Mouse (Mus musculus) left cerebral cortex, adult 18-20 months (tissue): Measurements from ENCODE around the gene Aldh8a1. TPM values are rescaled to one million over a fixed set of nuclear protein-coding genes. Genes with fewer than 3 reads are reported as not detected.

Source experiments
- DNase-seq, 2 experiments: peaks; one replicate each; pipeline ENCODE4 v3.0.0; 2021 to 2022; ENCODE audit warnings: low spot score in 2 of 2, mixed read lengths in 1 of 2
- total RNA-seq, 2 experiments: library from RNA; stranded (reverse); gene quantifications; 2 replicates each; pipeline ENCODE4 v1.2.3; 2021

The Aldh8a1 gene
- total RNA-seq, 2 experiments from 2014 or later, result 0.16 TPM; not detected in 1

DNA sequence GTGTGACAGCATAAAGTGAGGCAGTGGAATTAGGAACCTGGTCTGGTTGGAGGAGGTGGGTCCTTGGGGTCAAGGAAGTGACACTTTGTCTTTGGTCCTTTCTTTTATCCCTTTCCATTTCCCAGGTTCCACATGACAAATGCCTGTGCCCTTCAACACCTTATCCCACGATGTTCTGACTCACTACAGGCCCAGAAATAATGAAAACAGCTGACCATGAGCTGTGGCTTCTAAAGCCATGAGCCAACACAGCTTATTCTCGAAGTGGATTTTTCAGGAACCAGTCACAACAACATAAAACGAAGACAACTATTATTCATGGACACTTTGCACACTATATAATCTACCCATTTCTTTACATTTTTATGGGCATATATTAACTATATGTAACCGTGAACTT lies 37.9 kb downstream of the Aldh8a1 start:
- DNase-seq, result no peak

DNA sequence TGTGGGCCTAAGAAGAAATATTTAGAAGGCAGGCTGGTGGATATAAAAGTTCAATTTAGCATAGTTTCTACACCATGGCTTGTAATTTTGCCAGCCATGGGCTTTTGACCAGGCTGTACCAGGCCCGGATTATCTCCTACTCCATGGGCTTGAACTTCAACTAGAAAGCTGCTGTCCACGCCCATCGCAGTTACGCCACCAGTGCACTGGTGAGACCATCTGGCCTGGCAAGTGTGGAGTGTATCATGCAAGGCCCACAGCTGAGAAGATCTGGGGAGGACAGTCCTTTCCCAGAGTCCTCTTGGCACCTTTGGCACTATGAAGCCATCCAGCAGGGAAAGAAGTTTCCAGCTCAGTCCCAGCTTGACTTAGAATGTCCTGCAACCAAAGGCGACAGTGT lies 39.1 kb downstream of the Aldh8a1 start:
- no peak for DNase-seq

GRCm38 (mm10) chr10:21419188-21419587 lies 42.1 kb downstream of the Aldh8a1 start:
- DNase-seq, result no peak

DNA sequence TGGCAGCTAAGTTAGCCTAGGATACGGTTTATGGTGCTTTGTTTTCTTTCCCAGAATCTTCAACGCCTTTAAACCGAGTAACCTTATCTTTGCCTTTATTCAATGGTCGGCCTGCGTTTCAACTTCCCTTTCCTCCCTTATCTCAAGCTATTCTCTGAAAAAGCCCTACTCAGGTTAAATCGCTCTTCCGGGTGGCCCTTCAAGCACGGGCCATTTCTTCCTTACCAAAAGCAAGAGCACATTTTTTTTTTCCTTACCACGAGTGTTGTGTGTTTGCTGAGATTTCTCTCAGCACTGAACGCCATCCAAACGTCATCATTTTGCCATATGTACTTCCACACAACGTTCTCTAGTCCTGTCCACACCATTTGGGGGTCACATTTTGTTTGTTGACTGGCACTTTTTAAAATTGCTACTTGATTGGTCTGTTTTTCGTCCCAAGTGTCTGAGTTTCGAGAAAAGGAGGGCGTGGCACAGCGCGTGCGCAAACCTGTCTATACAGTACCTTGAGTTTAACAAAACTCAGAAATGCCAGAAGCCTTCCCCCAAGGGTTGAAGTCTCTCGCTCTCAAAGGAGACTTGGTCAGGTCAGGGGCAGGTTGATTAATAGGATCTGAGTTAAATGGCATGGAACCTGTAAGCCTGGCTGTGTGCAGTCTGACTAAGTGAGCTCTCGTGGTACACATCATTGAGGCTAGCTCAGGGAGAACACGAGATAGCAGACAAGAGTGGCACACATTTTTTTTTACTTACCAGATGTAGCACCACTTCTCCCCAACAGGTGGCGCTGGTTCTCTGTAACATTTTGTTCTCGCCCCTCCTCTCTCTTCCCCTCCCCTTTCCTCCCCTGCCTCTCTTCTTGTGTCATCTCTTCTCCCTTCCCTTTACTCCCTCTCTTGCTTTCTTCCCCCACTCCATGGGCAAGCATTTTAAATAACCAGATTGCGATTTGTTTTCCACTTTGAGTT lies 43.6 kb downstream of the Aldh8a1 start:
- peak; percentile 70 to 71 for DNase-seq

- no peak for DNase-seq
These were observed 49.4 kb downstream of the Aldh8a1 start for GRCm38 (mm10) chr10:21426515-21426914.

DNA sequence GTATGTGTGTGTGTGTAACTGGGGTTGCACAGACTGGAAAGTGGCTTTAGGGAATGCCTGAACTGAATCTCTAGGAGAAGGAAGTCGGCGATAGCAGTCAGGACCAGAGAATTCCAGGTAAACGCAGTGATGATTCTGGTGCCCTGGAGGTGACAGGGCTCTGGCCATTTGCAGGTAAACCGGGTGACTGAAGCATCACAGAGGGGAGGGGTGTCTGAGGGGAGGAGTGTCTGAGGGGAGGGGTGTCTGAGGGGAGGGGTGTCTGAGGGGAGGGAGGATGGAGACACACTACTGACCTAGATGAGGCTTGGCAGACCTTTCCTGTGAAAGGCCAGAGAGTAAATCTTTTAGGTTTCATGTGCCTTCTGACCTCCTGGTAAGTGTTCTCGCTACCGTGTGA lies 50.9 kb downstream of the Aldh8a1 start:
- DNase-seq, result no peak

DNA sequence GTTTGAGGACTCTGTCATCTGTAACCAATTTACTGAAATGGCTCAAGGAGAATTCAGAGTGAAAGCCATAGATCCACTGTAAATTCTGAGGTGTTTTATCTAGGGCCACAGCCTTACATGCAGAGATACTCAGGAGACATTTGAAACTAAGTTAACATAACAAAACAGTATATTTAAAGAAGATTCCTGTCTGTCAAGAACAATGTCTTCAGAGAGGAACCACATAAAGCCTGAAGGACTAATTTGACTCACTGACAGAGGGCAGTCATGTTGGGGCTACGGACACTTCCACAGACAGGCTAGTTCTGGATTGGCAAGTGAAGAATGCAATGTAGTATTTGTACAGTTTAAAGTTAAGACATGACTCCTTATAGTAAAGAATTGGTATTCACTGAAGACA lies 62.2 kb downstream of the Aldh8a1 start:
- DNase-seq, result no peak

GRCm38 (mm10) chr10:21441020-21441419 lies 63.9 kb downstream of the Aldh8a1 start:
- DNase-seq, result no peak

GRCm38 (mm10) chr10:21441690-21442089 lies 64.6 kb downstream of the Aldh8a1 start:
- no peak for DNase-seq

DNA sequence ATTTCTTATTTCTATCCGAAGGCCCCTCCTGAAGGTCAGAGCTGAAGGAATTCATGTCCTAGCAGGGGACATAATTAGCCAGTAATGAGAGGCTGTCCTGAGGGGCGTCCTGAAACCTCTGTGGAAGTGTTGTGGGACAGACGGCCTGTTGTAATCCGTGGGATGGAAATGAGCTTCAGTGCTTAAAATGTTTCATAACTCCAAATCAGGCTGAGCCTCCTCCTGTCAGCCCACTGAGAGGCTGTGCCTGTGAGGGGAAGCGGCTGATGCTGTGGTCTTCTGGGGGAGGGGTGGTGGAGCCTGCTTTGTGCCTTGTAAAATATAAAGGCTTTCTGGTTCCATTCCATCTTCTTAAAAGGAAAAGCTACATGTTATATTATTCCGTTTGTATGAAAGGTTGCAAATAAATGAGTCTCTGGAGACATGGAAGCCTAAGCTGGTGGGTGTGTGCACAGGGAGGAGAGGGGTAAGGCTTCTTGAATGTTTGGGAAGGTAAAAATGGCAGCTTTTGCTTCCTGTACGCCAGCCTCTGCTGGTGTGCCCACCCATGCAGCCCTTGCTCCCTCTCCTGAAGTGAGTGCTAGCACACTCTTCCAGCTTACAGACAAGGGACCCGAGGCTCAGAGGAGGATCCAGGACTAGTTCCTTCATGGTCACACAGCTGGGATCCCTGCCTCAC lies 66.7 kb downstream of the Aldh8a1 start:
- DNase-seq, result peak; percentile 32 to 65

DNA sequence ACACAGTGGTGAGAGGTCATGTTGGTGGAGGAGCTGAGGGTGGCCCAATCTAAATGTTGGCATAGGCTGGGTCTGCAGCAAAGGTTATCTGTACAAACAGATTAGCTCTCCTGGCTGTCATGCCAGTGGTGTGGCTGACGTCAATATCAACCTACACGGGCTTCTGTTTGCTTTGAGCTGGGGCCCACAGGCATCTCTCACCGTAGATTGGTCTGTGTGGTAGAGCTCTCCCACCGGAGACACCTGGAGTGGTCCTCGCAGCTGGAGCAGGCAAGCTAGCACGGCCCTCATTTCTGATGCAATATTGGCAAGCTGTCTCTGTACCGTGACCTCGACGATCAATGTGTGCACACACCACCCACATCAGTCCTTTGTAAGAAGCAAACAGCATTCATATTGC lies 67.3 kb downstream of the Aldh8a1 start:
- no peak for DNase-seq

Other genes starting within 250 kb of the Aldh8a1 start
- gene Myb, start 216.3 kb upstream of the Aldh8a1 start, total RNA-seq, result under 1 TPM; 0.26 to 0.28 TPM
- gene Hbs1l, start 81.3 kb upstream of the Aldh8a1 start, total RNA-seq, result 10 to 100 TPM; 60.2 to 63.2 TPM
- not detected for gene 1700020N01Rik, start 215.9 kb downstream of the Aldh8a1 start, total RNA-seq